Mouse (Mus musculus): ENCODE data around the gene Pde3a. TPM values are rescaled to one million over a fixed set of nuclear protein-coding genes. Genes with fewer than 3 reads are reported as not detected.

The Pde3a gene
- total and polyA plus RNA-seq, 2 experiments from 2014 or later = 2.0 to 12.1 TPM

DNA sequence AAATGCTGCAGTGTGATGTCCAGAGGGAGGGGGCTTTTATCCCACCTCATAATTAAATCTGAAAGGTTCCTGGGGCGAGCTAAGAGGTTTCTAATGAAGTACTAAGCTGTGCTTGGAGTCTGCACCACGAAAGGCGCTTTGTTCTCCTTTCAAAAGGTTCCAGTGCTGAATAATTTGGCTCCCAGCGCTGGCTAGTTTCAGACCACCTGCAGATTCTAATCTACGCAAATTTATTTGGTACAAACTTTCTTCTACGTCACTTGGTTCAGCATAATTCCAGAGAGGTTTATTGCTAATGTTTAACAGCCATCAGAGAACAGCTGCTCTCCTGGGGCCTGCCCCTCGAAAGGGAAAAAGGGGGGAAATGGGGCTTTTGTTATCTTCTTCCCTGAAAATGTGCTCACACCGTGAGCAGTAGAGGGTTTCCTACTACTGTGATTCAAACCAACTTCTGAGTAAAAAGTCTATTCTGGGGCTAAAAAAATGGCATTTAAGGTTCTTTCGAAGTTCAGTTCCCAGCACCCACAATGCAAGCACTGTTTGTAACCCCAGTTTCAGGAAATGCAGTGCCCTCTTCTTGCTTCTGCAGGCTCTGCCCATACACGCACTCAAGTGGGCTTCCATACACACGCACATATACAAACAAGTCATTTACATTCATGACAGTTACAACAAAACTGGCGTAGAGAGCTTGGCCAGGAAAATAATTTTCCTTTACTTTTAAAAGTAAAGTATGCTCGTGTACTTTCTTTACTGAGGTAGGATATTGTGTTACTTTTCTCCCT, 246.8 kb downstream of the Pde3a start:
- Histone ChIP-seq H3K27me3 (ENCODE audit: insufficient read depth, low read length) (no peaks in the 10 kb centered on the region), H3K36me3 (ENCODE audit: insufficient read depth, low read length) (no peaks in the 10 kb centered on the region), H3K4me2 (ENCODE audit: low read depth, low read length, poor library complexity, severe bottlenecking) (no peak overlapping the region), H3K4me1 (ENCODE audit: insufficient read depth, low read length) (no peaks in the 10 kb centered on the region; the same call in 1 of the 2 replicates), H3K9ac (replicated peaks; ENCODE audit: low read length, poor library complexity, severe bottlenecking) (no peak overlapping the region), H3K27ac (ENCODE audit: low read depth, low read length) (peak overlapping the region; percentile 32; the same call in 1 of the 2 replicates), H3K9me3 (ENCODE audit: low read length) (no peaks in the 10 kb centered on the region), H3K4me3 (ENCODE audit: low read depth, low read length) (no peak overlapping the region)
- TF ChIP-seq CTCF (IDR thresholded peaks at IDR 0.05) = no peak
- ATAC-seq (ENCODE audit: low FRiP score) (peak; percentile 64; the same call in 1 of the 2 replicates), DNase-seq (ENCODE audit: low spot score) (peak; percentile 72)
- 11% methylated on average over 13 of the region's 13 CpGs for WGBS

DNA sequence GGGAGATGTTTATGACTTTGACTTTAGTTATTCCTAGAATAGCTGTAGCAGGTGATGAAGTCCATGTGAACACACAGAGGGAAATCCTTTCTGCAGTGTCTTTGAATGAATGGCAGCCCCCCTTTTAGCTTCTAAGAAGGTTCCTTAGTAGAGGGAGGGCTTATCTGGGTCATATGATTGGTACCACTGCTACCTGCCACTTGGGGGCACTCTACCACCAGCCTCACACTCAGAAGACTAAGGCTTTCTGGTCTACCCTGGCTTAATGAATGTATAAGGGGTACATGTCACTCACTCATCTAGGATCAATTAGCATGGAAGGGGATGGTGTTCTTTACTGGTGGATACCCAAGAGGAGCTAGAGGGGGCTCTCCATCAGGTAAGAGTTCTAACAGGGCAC, 250.4 kb downstream of the Pde3a start:
- TF ChIP-seq CTCF (IDR thresholded peaks at IDR 0.05) = peak; percentile 49
- no peaks in the 10 kb centered on the region for H3K9me3 ChIP-seq (ENCODE audit: low read length)
- H3K4me2 ChIP-seq (ENCODE audit: low read depth, low read length, poor library complexity, severe bottlenecking) = no peak overlapping the region
- 0 out of 2 replicates have a peak, but pooled peaks have one; percentile 48 for ATAC-seq (ENCODE audit: low FRiP score)
- no peak for DNase-seq (ENCODE audit: low spot score)
- no peaks in the 10 kb centered on the region for H3K36me3 ChIP-seq (ENCODE audit: insufficient read depth, low read length)
- H3K4me1 ChIP-seq (ENCODE audit: insufficient read depth, low read length) = no peaks in the 10 kb centered on the region
- H3K27ac ChIP-seq (ENCODE audit: low read depth, low read length) = no peak overlapping the region
- H3K9ac ChIP-seq (replicated peaks; ENCODE audit: low read length, poor library complexity, severe bottlenecking) = no peak overlapping the region
- no peaks in the 10 kb centered on the region for H3K27me3 ChIP-seq (ENCODE audit: insufficient read depth, low read length)
- H3K4me3 ChIP-seq (ENCODE audit: low read depth, low read length) = no peak overlapping the region

DNA sequence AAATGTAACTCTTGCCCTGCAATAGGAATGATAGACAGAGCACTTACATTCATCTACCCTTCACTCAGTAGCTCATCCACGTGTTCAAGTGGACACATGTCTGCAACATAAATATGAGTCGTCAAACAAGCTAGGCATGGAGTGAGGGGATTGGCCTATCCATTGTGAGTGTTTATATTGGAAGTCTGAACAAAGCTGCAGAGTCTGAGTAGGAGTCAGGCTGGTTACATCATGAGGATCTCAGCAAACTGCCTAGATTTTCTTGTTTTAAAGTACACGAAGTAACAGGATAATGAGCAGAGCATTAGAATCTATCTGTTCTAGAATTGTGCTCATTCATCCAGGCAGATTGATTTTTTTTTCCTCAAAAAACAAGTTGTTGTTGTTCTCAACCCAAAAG, 252.1 kb downstream of the Pde3a start:
- Histone ChIP-seq H3K4me1 (ENCODE audit: insufficient read depth, low read length) (no peaks in the 10 kb centered on the region), H3K4me2 (ENCODE audit: low read depth, low read length, poor library complexity, severe bottlenecking) (no peak overlapping the region), H3K27ac (ENCODE audit: low read depth, low read length) (no peak overlapping the region), H3K27me3 (ENCODE audit: insufficient read depth, low read length) (no peaks in the 10 kb centered on the region), H3K9me3 (ENCODE audit: low read length) (no peaks in the 10 kb centered on the region), H3K4me3 (ENCODE audit: low read depth, low read length) (no peak overlapping the region), H3K36me3 (ENCODE audit: insufficient read depth, low read length) (no peaks in the 10 kb centered on the region), H3K9ac (replicated peaks; ENCODE audit: low read length, poor library complexity, severe bottlenecking) (no peak overlapping the region)
- WGBS = 84% methylated on average over 3 of the region's 3 CpGs
- no peak for TF ChIP-seq CTCF (IDR thresholded peaks at IDR 0.05)
- DNase-seq (ENCODE audit: low spot score) (no peak), ATAC-seq (ENCODE audit: low FRiP score) (no peak)

DNA sequence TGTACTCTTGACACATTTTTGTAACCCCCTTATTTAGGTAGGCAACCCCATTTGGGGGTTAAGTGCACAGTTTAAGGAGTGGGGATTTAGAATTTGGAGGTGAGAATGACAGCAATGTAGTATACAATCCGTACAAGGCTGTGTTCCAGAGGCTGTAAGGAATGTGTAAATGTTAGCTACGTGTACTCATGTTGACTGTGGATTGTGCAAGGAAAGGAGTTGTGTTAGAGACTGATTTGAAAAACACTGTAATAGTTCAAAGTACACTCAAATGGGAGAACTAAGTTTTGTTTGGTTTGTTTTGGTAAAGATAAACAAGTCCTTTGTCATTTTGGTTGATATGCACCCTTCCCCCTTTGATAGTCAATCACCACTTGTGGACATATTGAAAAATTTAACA, 273.5 kb downstream of the Pde3a start:
- Histone ChIP-seq H3K27me3 (ENCODE audit: insufficient read depth, low read length) (no peaks in the 10 kb centered on the region), H3K9ac (replicated peaks; ENCODE audit: low read length, poor library complexity, severe bottlenecking) (no peak overlapping the region), H3K4me2 (ENCODE audit: low read depth, low read length, poor library complexity, severe bottlenecking) (no peak overlapping the region), H3K27ac (ENCODE audit: low read depth, low read length) (no peak overlapping the region), H3K4me3 (ENCODE audit: low read depth, low read length) (no peak overlapping the region), H3K9me3 (ENCODE audit: low read length) (no peaks in the 10 kb centered on the region), H3K4me1 (ENCODE audit: insufficient read depth, low read length) (no peaks in the 10 kb centered on the region), H3K36me3 (ENCODE audit: insufficient read depth, low read length) (no peaks in the 10 kb centered on the region)
- TF ChIP-seq CTCF (IDR thresholded peaks at IDR 0.05) = no peak
- WGBS = 86% methylated on average over 2 of the region's 2 CpGs
- ATAC-seq (ENCODE audit: low FRiP score) = no peak
- no peak for DNase-seq (ENCODE audit: low spot score)

DNA sequence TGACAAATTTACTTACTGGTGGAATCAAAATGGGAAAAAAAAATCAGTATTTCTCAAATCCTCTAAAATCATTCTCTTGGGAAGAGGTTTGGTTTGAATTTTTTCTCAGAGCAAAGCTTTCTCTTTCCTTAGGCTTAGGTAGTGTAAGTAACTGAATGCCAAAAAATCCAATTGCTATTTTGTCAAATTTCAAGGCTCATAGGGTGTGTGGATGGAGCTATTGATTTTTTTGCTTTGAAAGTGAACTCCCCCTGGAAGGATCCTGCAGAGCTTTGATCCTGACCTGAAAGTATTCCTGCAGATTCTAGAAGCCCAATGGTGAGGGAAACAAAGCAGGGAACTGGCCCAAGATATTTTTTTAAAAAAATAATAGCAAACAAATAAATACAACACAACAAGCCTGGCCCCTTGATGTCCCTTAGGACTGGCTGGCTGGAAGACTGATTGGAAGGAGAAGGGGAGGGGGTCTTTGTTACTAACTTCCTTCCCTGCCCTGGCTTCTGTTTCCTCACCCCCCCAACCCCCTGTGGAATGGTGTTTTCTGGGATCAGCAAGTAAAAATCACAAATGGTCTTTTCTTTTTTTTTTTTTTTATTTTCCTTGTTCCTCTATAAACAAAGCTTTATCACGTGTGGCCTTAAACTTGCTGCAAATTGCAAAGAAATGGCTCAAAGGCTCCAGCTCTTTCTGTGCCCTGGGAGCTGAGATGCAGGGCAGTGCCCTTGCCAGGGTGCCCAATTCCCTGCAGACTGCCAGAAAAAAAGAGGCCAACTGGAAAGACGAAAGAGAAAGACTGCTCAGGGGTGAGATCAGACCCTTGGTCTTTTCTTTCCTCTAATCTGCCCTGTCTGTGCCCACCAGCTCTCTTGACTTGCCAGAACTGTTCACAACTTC, 274.9 kb downstream of the Pde3a start, which contains the start of gene Slco1c1:
Gene Slco1c1 (plus strand): TSS at position 622 of the 894 bp plus-strand sequence.
- H3K4me3 ChIP-seq (ENCODE audit: low read depth, low read length) = no peak within 1 kb of the TSS
- DNase-seq (ENCODE audit: low spot score) (no peak), ATAC-seq (ENCODE audit: low FRiP score) (no peak)
- no peaks in the 10 kb centered on the region for H3K27me3 ChIP-seq (ENCODE audit: insufficient read depth, low read length)
- no peaks in the 10 kb centered on the region for H3K4me1 ChIP-seq (ENCODE audit: insufficient read depth, low read length)
- TF ChIP-seq CTCF (IDR thresholded peaks at IDR 0.05) = no peak
- no peak within 1 kb of the TSS for H3K9ac ChIP-seq (replicated peaks; ENCODE audit: low read length, poor library complexity, severe bottlenecking)
- H3K27ac ChIP-seq (ENCODE audit: low read depth, low read length) = no peak within 1 kb of the TSS
- 36% methylated on average over 2 of the region's 2 CpGs for WGBS
- H3K9me3 ChIP-seq (ENCODE audit: low read length) = no peaks in the 10 kb centered on the region
- H3K4me2 ChIP-seq (ENCODE audit: low read depth, low read length, poor library complexity, severe bottlenecking) = no peak within 1 kb of the TSS
- no peaks in the 10 kb centered on the region for H3K36me3 ChIP-seq (ENCODE audit: insufficient read depth, low read length)

DNA sequence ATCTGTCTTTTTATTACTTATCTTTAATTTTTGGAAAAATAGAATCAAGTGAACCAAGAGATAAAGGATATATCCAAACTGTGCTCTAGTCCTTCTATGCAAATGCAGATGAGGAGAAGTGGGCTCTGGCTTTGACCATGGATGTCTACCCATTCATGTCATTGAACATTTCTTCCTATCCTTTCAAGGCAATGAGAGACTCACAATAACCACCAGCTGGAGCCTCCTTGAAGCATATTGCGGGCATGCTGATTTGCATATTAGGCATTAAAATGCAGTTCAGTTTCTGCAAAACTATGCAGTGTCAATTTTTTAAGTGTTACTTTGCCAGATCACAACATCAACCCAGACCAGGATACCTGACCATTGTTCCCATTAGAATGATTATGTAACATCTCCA, 276.7 kb downstream of the Pde3a start:
- no peak for TF ChIP-seq CTCF (IDR thresholded peaks at IDR 0.05)
- no peak overlapping the region for H3K4me3 ChIP-seq (ENCODE audit: low read depth, low read length)
- H3K4me2 ChIP-seq (ENCODE audit: low read depth, low read length, poor library complexity, severe bottlenecking) = no peak overlapping the region
- no peaks in the 10 kb centered on the region for H3K27me3 ChIP-seq (ENCODE audit: insufficient read depth, low read length)
- H3K27ac ChIP-seq (ENCODE audit: low read depth, low read length) = no peak overlapping the region
- WGBS = 43% methylated on average over 1 of the region's 1 CpGs
- H3K4me1 ChIP-seq (ENCODE audit: insufficient read depth, low read length) = no peaks in the 10 kb centered on the region
- H3K9ac ChIP-seq (replicated peaks; ENCODE audit: low read length, poor library complexity, severe bottlenecking) = no peak overlapping the region
- no peak for DNase-seq (ENCODE audit: low spot score)
- H3K36me3 ChIP-seq (ENCODE audit: insufficient read depth, low read length) = no peaks in the 10 kb centered on the region
- ATAC-seq (ENCODE audit: low FRiP score) = no peak
- no peaks in the 10 kb centered on the region for H3K9me3 ChIP-seq (ENCODE audit: low read length)

All from midbrain, postnatal 0 days (tissue).